Mouse (Mus musculus): ENCODE data around the gene Tex14.

DNA sequence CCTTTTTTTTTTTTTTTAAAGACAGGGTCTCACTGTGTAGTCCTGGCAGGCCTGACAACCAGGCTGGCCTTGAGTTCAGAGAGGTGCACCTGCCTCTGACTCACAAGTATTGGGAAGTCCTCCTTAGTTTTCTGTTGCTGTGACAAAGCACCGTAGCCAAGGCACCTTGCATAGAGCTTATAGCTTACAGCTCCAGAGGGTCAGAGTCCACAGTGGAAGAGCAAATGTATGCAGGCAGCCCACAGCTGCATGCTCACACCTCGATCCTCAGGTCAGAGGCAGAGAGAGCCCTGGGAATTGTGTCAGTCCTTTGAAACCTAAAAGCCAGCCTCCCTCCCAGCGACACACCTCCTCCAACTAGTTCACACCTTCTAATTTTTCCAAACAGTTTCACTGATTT is 101.6 kb downstream of the Tex14 start:
- TF ChIP-seq CTCF (IDR thresholded peaks at IDR 0.05; ENCODE audit: borderline replicate concordance, insufficient read depth, low read depth, low read length), result no peak
- TF ChIP-seq POLR2A (IDR thresholded peaks at IDR 0.05; ENCODE audit: borderline replicate concordance, insufficient read depth, low read length), result no peak
